Mouse (Mus musculus): ENCODE results near the gene Nckap5.

DNA sequence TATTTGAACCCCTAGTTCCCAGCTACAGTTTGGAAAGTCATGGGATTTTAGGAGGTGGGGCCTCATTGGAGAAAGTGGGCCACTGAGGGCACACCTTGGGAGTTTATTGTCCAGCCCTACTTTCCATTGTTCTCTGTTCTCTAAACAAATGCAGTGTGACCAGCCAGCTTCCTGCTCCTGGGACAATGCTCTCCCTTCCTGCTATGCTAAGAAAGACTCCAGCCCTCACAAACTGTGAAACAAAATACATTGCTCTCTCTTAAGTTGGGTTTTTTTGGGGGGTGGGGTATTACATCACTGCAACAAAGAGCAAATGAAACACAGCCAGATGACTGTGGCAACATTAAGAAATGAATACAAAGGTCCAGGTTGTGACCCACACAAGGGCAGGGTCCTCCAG, 426.6 kb downstream of the Nckap5 start:
- TF ChIP-seq POLR2A (IDR thresholded peaks at IDR 0.05; ENCODE audit: low read depth, low read length) (no peak), CTCF (conservative IDR thresholded peaks at IDR 0.05; ENCODE audit: insufficient read depth, insufficient read length, low read depth, low read length) (no peak)
